In genomic region chr6:115269561-115269960, GRCm38 (mm10) we compare ENCODE assay signal across 27 mouse cellular contexts. TPM values are rescaled to one million over a fixed set of nuclear protein-coding genes. Genes with fewer than 3 reads are reported as not detected.
"Had no signal": no experiment of that assay in that cellular context is flagged by ENCODE, and none has a peak within 500 bp of the region (broad histone marks: within the 10 kb centered on the region; RNA-seq: fewer than 3 reads in every experiment).

No protein-coding gene starts in this region.

- H3K9ac ChIP-seq: limb, embryonic 12.5 days; limb, embryonic 15.5 days; liver, embryonic 14.5 days; liver, postnatal 0 days; lung, embryonic 14.5 days; neural tube, embryonic 12.5 days; neural tube, embryonic 15.5 days; stomach, embryonic 15.5 days had no signal

- H3K4me3 ChIP-seq: limb, embryonic 12.5 days; limb, embryonic 15.5 days; midbrain, embryonic 10.5 days; neural tube, embryonic 12.5 days; neural tube, embryonic 15.5 days; stomach, embryonic 15.5 days had no signal

- ATAC-seq: lung, postnatal 0 days had no signal

- H3K27me3 ChIP-seq: limb, embryonic 12.5 days; limb, embryonic 15.5 days; neural tube, embryonic 12.5 days; neural tube, embryonic 15.5 days; stomach, embryonic 15.5 days had no signal

- H3K9me3 ChIP-seq: limb, embryonic 12.5 days; limb, embryonic 15.5 days; megakaryocyte, embryonic 14.5 days; midbrain, embryonic 10.5 days; neural tube, embryonic 12.5 days; neural tube, embryonic 15.5 days; stomach, embryonic 15.5 days had no signal

- DNase-seq: kidney, postnatal 14 days; kidney, postnatal 4 days; left cerebral cortex, postnatal 4 days; liver, postnatal 0 days; midbrain, embryonic 14.5 days; right cerebral cortex, adult 18-20 months; right cerebral cortex, postnatal 25 days; spleen, adult 18-20 months; thymus, postnatal 25 days had no signal

- H3K27ac ChIP-seq: limb, embryonic 12.5 days; limb, embryonic 15.5 days; liver, embryonic 14.5 days; midbrain, embryonic 10.5 days; neural tube, embryonic 12.5 days; neural tube, embryonic 15.5 days; stomach, embryonic 15.5 days had no signal

- H3K36me3 ChIP-seq: limb, embryonic 12.5 days; limb, embryonic 15.5 days; midbrain, embryonic 10.5 days; neural tube, embryonic 12.5 days; stomach, embryonic 15.5 days had no signal

- H3K4me2 ChIP-seq: limb, embryonic 12.5 days; limb, embryonic 15.5 days; liver, embryonic 11.5 days; lung, embryonic 14.5 days; neural tube, embryonic 12.5 days; neural tube, embryonic 15.5 days; stomach, embryonic 15.5 days had no signal

RNA-seq across cellular contexts. Expression of gene Timp4, which starts 17.6 kb away (rescaled TPM):
- polyA plus RNA-seq: liver, embryonic 14.5 days; liver, postnatal 0 days had no signal

RNA-seq across cellular contexts. Expression of gene Gm17482, which starts 42.4 kb away (rescaled TPM):
- total RNA-seq: layer of hippocampus, adult 18-20 months; layer of hippocampus, postnatal 14 days; left cerebral cortex, adult 8-10 months; left cerebral cortex, postnatal 14 days; left cerebral cortex, postnatal 4 days had no signal
- polyA plus RNA-seq: kidney, embryonic 16.5 days; limb, embryonic 12.5 days; limb, embryonic 15.5 days; liver, embryonic 11.5 days; liver, embryonic 14.5 days; liver, postnatal 0 days; lung, embryonic 14.5 days; lung, postnatal 0 days; midbrain, embryonic 10.5 days; midbrain, embryonic 14.5 days; neural tube, embryonic 12.5 days; neural tube, embryonic 15.5 days; stomach, embryonic 15.5 days; thymus, postnatal 0 days; urinary bladder, adult 2 months had no signal
